In the genomic region with DNA sequence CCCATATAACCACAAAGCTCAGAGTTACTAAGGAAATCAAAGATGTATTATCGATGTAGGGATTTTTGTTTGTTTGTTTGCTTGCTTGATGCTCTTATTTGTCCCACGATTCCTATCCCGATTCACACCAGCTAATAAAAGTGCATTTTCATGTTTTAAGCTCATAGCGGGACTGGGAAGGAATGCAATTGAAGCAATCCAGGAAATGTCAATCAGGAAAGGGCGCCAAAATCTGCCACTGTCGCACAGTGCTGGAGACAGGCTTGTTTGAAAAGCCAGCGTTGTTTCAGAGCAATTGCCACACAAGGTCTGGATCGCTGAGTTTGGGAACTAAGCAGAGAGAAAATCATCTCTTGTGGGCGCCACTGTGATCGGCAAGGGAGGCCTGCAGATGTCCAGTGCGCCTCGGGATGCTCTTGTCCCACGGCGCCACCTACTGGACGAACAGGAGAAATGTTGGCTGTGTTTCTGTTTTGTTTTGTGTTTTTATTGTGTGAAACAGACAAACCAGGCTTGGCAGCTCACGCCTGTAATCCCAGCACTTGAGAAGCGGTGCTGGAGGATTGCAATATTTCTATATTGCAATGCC, we compare ENCODE assay signal across 7 mouse cellular contexts. TPM values are rescaled to one million over a fixed set of nuclear protein-coding genes. Genes with fewer than 3 reads are reported as not detected.
DNase-seq lines count a peak whose midpoint lies in the region; ATAC-seq and TF ChIP-seq lines count a peak whose summit lies in the region.

No protein-coding gene starts in this region.

- no peaks in the 10 kb centered on the region for H3K9me3 ChIP-seq in limb, embryonic 10.5 days (replicated peaks)
- no peaks in the 10 kb centered on the region for H3K9me3 ChIP-seq in midbrain, embryonic 12.5 days

- TF ChIP-seq POLR2A in small intestine, adult 2 months (IDR thresholded peaks at IDR 0.05; ENCODE audit: low read depth, low read length), result no peak

- peaks cover 36% of the 10 kb centered on the region for H3K4me1 ChIP-seq in limb, embryonic 10.5 days
- peaks cover 28% of the 10 kb centered on the region for H3K4me1 ChIP-seq in midbrain, embryonic 12.5 days
- H3K4me1 ChIP-seq in small intestine, adult 2 months (ENCODE audit: control insufficient read depth, insufficient read depth, insufficient read length, low read length), result no peaks in the 10 kb centered on the region

- peak overlapping the region; percentile 24; the same call in 1 of the 2 replicates for H3K9ac ChIP-seq in midbrain, embryonic 12.5 days (replicated peaks)

- peak; percentile 66 for DNase-seq in adrenal gland, adult 2 months
- peak; percentile 91 for DNase-seq in embryo, embryonic 10.5 days (ENCODE audit: low spot score)
- peak; percentile 66 for DNase-seq in kidney, adult 18-20 months
- DNase-seq in limb, embryonic 10.5 days (ENCODE audit: low spot score), result peak; percentile 88

- H3K36me3 ChIP-seq in limb, embryonic 10.5 days, result no peaks in the 10 kb centered on the region
- no peaks in the 10 kb centered on the region for H3K36me3 ChIP-seq in midbrain, embryonic 12.5 days
- H3K36me3 ChIP-seq in small intestine, adult 2 months (ENCODE audit: control insufficient read depth, insufficient read depth, low read length), result no peaks in the 10 kb centered on the region

- ATAC-seq in granulocyte monocyte progenitor cell, adult 5-6 weeks (replicated peaks; ENCODE audit: poor library complexity, severe bottlenecking), result peak; percentile 89
- peak; percentile 73 for ATAC-seq in midbrain, embryonic 12.5 days (ENCODE audit: low FRiP score, low read depth)

- peak; percentile 93 for TF ChIP-seq CTCF in small intestine, adult 2 months (IDR thresholded peaks at IDR 0.05; ENCODE audit: extremely low read depth, insufficient read length, insufficient replicate concordance, low read depth, low read length)

- H3K27me3 ChIP-seq in limb, embryonic 10.5 days (ENCODE audit: low read depth, poor library complexity, severe bottlenecking), result peaks cover 12% of the 10 kb centered on the region; the same call in 1 of the 2 replicates
- H3K27me3 ChIP-seq in midbrain, embryonic 12.5 days, result no peaks in the 10 kb centered on the region
- peaks cover 4% of the 10 kb centered on the region; the same call in 1 of the 2 replicates for H3K27me3 ChIP-seq in small intestine, adult 2 months (ENCODE audit: control insufficient read depth, insufficient read depth, low read length)

- H3K4me3 ChIP-seq in limb, embryonic 10.5 days, result peak overlapping the region; percentile 48
- H3K4me3 ChIP-seq in midbrain, embryonic 12.5 days, result peak overlapping the region; percentile 35
- no peak overlapping the region for H3K4me3 ChIP-seq in small intestine, adult 2 months (ENCODE audit: low read depth, low read length)

- H3K4me2 ChIP-seq in midbrain, embryonic 12.5 days (replicated peaks), result peak overlapping the region; percentile 54

- H3K27ac ChIP-seq in limb, embryonic 10.5 days, result peak overlapping the region; percentile 74
- no peak overlapping the region for H3K27ac ChIP-seq in midbrain, embryonic 12.5 days (replicated peaks)
- H3K27ac ChIP-seq in small intestine, adult 2 months (ENCODE audit: insufficient read depth, low read depth, low read length), result no peak overlapping the region

- 2% methylated on average over 17 of the region's 17 CpGs for WGBS in limb, embryonic 10.5 days
- whole genome bisulfite sequencing in midbrain, embryonic 12.5 days, result under 1% methylated on average over 17 of the region's 17 CpGs
- WGBS in small intestine, adult 2 months, result 2% methylated on average over 17 of the region's 17 CpGs

RNA-seq across cellular contexts. Expression of a gene that starts 26.3 kb away (rescaled TPM):
- total RNA-seq in adrenal gland, adult 2 months (2021), result under 1 TPM; 0.35 to 0.66 TPM
- not detected in 2 replicates for polyA plus RNA-seq in adrenal gland, adult 2 months (2012; rRNA removed)
- total RNA-seq in granulocyte monocyte progenitor cell, adult 5-6 weeks (2014; fragmentation: Nextera tagmentation), result not detected in 2 replicates
- 0.30 and 0.41 TPM in 2 replicates for total RNA-seq in granulocyte monocyte progenitor cell, adult 5-6 weeks (2017)
- 0.23 and 0.45 TPM in 2 replicates for polyA plus RNA-seq in limb, embryonic 10.5 days (2016; fragmentation: Nextera tagmentation; extraction: Ambion mirVana)
- polyA plus RNA-seq in midbrain, embryonic 12.5 days (2016; fragmentation: Nextera tagmentation; extraction: Ambion mirVana), result 4.4 and 5.1 TPM in 2 replicates
- 11.4 and 18.4 TPM in 2 replicates for polyA plus RNA-seq in small intestine, adult 2 months (2012; rRNA removed)
